Mouse (Mus musculus) 416B (cell line): Measurements from ENCODE around the gene Immp2l.

Experiments used
- DNase-seq: peaks from one replicate; pipeline ENCODE4 v3.0.0; 2011; ENCODE audit warnings: low read depth

Immp2l gene

GRCm38 (mm10) chr12:41317431-41317830, 293.5 kb downstream of the Immp2l start:
- no peak for DNase-seq

DNA sequence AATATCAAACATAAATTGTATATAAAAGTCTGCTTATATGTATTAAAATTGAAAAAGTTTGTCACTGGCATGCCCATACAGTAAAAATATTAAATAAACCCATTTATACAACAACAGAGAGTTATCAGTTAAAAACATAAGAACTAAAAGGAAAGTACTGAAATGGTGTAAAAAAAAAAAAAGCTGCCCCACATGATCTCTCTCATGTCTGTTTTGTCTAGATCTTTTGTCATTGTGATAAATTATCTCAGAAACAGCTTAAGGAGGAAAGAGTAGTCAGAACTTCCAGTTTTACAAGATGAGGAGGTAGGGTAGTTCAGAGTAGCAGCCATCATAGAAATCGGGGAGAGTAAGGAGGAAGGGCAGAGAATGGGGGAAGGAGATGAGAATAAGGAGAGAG, 298.1 kb downstream of the Immp2l start:
- DNase-seq, result no peak

GRCm38 (mm10) chr12:41324418-41324817, 300.5 kb downstream of the Immp2l start:
- no peak for DNase-seq

GRCm38 (mm10) chr12:41325756-41326155, 301.9 kb downstream of the Immp2l start:
- peak; percentile 50 for DNase-seq

GRCm38 (mm10) chr12:41330988-41331671, 307.2 kb downstream of the Immp2l start:
- DNase-seq, result no peak

DNA sequence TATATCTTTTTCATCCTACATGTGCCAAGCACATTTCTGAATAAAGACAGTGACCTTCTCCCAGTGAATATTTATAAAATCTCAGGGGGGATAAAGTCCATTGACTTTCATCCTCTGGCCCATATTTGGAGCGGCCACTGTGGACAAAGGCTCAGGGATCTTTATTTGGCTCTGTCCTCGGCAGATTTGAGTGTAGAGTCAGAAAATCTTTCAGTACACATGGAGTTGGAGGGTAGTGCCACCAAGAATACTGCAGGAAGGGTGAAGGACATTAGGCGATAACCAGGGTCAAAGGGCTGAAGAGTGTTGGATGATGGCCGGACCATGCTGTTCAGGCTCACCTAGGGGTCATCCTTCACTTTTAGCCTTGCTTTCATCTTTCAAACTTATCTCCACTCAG, 321.7 kb downstream of the Immp2l start:
- DNase-seq, result no peak

DNA sequence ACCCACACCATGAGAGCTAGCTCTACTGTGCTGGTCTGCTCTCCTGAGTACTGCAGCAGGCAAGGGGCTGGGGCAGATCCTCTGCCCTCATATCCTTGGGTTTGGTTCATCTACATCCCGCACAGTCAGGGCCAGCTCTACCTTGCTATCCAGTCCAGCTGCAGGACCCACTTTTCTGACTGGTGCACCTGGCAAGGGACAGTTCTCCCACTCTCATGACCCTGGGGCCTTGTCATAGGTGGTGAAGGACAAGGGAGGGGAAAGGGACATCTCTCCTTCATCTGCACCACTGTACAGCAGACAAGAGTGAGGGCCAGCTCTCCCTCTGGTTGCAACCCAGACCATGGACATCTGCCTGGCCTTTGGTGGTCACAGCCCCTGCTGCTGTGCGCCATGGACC, 323.6 kb downstream of the Immp2l start:
- no peak for DNase-seq

DNA sequence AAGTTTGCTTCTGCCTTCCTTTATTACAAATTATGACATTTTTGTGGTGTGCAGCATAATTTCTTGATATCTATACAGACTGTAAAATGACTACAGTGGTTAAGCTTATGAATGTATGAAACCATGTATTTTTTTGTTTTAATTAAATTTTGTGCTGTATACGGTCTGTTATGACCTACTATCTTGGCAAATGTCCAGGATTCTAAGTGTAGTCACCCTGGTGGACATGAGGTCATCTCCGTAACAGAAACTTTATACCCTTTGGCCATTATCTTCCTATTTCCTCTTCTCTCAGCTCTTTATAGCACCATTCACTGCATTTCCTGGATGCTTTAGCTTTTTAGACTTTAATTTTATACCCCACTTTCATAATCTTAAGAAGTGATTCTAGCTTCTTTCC, 325.5 kb downstream of the Immp2l start:
- DNase-seq, result peak; percentile 2

DNA sequence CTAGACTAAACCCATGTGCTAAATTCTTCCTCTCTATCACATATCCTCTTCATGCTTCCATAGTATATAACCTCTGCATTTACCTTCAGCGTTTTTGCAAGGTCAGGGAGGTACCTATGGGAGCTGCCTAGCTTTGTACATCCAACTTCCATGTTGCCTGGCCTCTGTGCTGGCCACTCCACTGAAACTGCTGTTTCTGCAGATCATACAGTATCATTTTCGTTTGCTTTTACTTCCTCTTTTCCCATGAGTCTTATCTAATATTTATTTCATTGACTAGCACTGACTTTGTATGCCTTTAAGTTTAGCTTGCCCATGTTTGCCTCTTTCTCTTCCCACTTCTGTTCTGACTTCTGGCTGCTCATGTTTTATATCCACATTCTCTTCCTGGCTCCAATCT, 325.9 kb downstream of the Immp2l start:
- DNase-seq, result no peak

- DNase-seq, result no peak
Observed at GRCm38 (mm10) chr12:41351275-41351674, 327.4 kb downstream of the Immp2l start.

GRCm38 (mm10) chr12:41354857-41355256, 331.0 kb downstream of the Immp2l start:
- DNase-seq, result no peak

DNA sequence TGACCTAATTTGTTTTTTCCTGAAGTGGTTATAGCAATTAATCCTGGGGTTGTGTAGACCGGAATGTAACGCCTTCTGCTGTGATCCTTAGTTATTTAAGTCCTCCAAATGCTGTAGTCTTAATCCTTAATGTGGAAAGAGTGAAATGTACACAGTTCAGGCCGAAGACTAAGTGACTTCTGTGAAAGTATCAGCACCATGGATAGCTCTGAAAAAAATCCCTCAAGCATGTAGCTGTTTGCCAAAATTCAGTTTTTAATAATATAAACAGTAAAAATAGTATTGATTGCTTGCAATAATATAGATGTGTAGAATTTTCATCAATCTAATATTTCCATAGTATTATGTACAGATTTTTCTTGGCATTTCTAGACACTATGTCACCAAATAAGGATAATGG, 332.1 kb downstream of the Immp2l start:
- DNase-seq, result peak; percentile 2

GRCm38 (mm10) chr12:41386685-41387084, 362.8 kb downstream of the Immp2l start:
- DNase-seq, result no peak

DNA sequence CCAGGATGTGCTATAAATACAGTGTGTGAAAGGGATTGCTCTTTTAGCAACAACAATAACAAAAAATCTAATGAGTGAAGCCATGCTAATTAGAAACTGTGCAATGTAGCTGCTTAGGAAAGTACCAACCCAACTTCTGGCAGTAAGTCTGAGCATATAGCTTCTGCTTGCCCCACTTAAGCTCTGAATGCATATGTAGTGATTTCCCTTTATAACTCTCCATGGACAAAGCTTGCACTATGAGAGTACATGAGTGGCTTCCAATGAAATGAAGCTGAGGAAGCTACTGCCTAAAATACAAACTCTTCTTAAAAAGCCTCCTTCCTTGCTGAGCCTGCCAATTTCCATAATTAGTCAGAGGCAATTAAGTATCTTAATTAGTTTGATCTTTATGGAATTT, 370.3 kb downstream of the Immp2l start:
- DNase-seq, result no peak

DNA sequence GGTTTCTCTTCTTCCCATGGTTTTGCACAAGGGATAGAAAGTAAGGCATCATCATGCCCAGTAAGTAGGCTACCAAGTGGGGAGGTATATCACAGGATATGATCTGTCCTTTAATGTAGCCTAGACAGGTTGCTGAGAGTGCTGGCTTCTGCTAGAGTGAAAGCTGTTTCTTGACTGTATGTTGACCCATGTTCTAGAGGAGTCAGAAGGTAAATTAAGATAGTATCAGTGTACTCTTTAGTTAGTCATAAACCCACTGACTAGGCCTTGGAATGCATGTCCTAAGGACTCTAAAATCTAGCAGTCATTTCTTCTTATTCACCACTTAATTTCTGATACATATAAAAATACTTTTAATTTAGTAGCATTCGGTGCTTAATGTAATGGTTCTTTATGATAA, 377.2 kb downstream of the Immp2l start:
- no peak for DNase-seq

DNA sequence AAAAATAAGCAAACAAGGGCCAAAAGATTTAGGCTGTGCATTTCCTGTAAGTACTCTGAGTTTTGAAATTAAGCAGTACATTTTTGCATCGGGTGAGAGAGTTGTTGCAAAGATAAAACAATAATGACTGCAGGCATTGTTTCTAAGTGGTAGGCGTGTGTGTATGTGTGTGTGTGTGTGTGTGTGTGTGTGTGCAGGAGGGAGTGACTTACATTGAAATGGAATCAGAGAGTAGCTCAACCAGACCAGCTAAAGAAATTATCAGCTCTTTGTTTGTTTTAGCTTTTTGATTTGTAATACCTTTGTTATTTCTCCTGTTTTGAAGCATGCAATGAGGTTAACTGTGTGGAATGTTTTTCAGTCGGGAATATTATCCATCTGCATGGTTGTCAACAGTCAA, 378.0 kb downstream of the Immp2l start:
- no peak for DNase-seq

- no peak for DNase-seq
Observed at GRCm38 (mm10) chr12:41409431-41409830, 385.5 kb downstream of the Immp2l start.

- no peak for DNase-seq
Observed at GRCm38 (mm10) chr12:41416635-41417034, 392.7 kb downstream of the Immp2l start.

GRCm38 (mm10) chr12:41417099-41417498, 393.2 kb downstream of the Immp2l start:
- DNase-seq, result no peak

DNA sequence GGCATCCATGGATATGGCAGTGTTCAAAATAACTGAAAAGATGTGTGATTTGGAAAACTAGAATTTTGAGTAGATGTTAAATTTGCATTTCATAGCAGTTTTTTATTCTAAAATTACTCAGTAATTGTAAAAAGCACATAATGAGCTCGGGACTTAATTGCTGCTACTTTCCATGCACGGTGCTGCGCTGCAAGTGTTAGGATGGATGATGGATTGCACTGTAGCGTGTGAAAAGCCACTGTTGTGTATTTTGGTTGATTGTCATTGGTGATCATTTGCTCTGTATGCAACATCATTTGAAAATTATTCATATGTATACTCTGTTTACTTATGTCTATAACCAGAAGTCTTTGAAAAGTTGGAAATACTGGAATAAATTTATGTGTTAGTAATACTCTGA, 394.1 kb downstream of the Immp2l start:
- DNase-seq, result no peak

GRCm38 (mm10) chr12:41425101-41425679, 401.3 kb downstream of the Immp2l start:
- no peak for DNase-seq

DNA sequence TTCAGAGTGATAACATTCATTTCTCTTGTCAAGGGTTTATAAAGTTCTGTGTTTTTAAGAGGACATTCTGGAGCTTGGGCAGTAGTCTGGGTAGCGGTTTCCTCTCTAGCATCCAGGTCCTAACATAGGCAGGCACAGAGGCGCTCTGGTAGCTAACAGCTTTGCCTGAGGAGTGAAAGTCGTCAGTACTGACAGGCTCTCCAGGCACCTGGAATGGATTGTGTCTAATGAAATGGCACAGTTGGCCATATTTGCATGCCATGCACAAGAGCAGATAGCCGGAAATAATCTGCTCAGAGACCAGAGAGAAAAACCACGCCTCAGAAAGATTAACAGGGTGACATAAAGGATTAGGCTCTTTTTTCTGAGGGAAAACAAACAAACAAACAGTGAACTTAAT, 403.6 kb downstream of the Immp2l start:
- DNase-seq, result no peak

DNA sequence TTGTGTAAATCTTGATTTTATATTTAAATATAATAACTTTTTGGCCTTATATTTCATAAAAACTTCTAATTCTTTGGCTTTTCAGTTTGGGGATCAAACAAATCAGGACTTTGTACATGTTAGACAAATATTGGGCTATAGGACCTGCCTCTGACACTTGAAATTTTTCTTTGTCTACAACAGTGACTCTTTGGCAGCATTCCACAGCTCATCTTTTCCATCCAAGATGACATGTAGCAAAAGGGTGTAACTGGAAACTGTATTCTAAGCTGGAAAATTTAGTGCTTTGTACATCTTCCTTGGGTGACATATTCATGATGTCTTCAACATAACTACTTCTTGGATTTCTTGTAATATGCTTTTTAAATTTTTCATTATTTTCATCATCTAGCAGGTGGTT, 404.9 kb downstream of the Immp2l start:
- DNase-seq, result no peak
